Mouse (Mus musculus) T-cell, adult 2 months (primary cell): ENCODE data around the gene Pik3cb.

Source experiments
- DNase-seq: peaks from one replicate; pipeline ENCODE4 v3.0.0; 2022; ENCODE audit warnings: low spot score

Gene Pik3cb

GRCm38 (mm10) chr9:99146855-99147735 is 6.7 kb upstream of the Pik3cb start:
- DNase-seq: no peak

- DNase-seq: no peak
Measured at GRCm38 (mm10) chr9:99145756-99146155, 5.3 kb upstream of the Pik3cb start.

- DNase-seq: no peak
Measured at GRCm38 (mm10) chr9:99144416-99144989, 4.1 kb upstream of the Pik3cb start.

- no peak for DNase-seq
Measured at GRCm38 (mm10) chr9:99141618-99142017, 1.2 kb upstream of the Pik3cb start.

GRCm38 (mm10) chr9:99141171-99141570 is 750 bp upstream of the Pik3cb start:
- DNase-seq: no peak

- no peak for DNase-seq
Measured at GRCm38 (mm10) chr9:99139194-99140023, 1.0 kb downstream of the Pik3cb start.

- no peak for DNase-seq
Measured at GRCm38 (mm10) chr9:99137301-99137700, 3.1 kb downstream of the Pik3cb start.

GRCm38 (mm10) chr9:99131951-99132470 is 8.4 kb downstream of the Pik3cb start:
- no peak for DNase-seq

GRCm38 (mm10) chr9:99131119-99131518 is 9.3 kb downstream of the Pik3cb start:
- DNase-seq: no peak

- DNase-seq: no peak
Measured at GRCm38 (mm10) chr9:99127578-99127977, 12.8 kb downstream of the Pik3cb start.

- DNase-seq: no peak
Measured at GRCm38 (mm10) chr9:99122749-99123148, 17.7 kb downstream of the Pik3cb start.

- DNase-seq: no peak
Measured at GRCm38 (mm10) chr9:99112409-99112808, 28.0 kb downstream of the Pik3cb start.

GRCm38 (mm10) chr9:99111085-99111484 is 29.3 kb downstream of the Pik3cb start:
- no peak for DNase-seq

- DNase-seq: no peak
Measured at GRCm38 (mm10) chr9:99110213-99110612, 30.2 kb downstream of the Pik3cb start.

GRCm38 (mm10) chr9:99109585-99109984 is 30.8 kb downstream of the Pik3cb start:
- DNase-seq: no peak

- DNase-seq: no peak
Measured at GRCm38 (mm10) chr9:99104449-99104848, 36.0 kb downstream of the Pik3cb start.

GRCm38 (mm10) chr9:99103865-99104264 is 36.6 kb downstream of the Pik3cb start:
- no peak for DNase-seq

- DNase-seq: no peak
Measured at GRCm38 (mm10) chr9:99098482-99099129, 41.8 kb downstream of the Pik3cb start.

- no peak for DNase-seq
Measured at GRCm38 (mm10) chr9:99097668-99098067, 42.8 kb downstream of the Pik3cb start.

- no peak for DNase-seq
Measured at GRCm38 (mm10) chr9:99095192-99095591, 45.2 kb downstream of the Pik3cb start.

- no peak for DNase-seq
Measured at GRCm38 (mm10) chr9:99090546-99090945, 49.9 kb downstream of the Pik3cb start.

GRCm38 (mm10) chr9:99089904-99090303 is 50.5 kb downstream of the Pik3cb start:
- no peak for DNase-seq
